Mouse (Mus musculus) spleen, adult 2 months (tissue): ENCODE measurements around the gene Usp24. TPM values are rescaled to one million over a fixed set of nuclear protein-coding genes. Genes with fewer than 3 reads are reported as not detected.
"Not testable (repeated sequence)": the region's sequence is repeated elsewhere in the genome, so short reads cannot be mapped to it uniquely, and the experiment has no call there.

Source experiments
- DNase-seq, 2 experiments: peaks; one replicate each; pipeline versions ENCODE4 v3.0.0 to v3.0.0-alpha.2; 2012 to 2021; ENCODE audit warnings: low spot score in 2 of 2, low read depth in 1 of 2
- H3K27ac ChIP-seq: fragments of 200-500 bp; 2 replicates; pipeline ENCODE4 v1.5.1; 2012; ENCODE audit warnings: low read length, inconsistent platforms; ENCODE audit not compliant: insufficient read depth
- H3K27me3 ChIP-seq: fragments of 200-500 bp; 2 replicates; pipeline ENCODE4 v1.6.1; 2012; ENCODE audit warnings: mild to moderate bottlenecking, moderate library complexity, low read length, inconsistent platforms; ENCODE audit not compliant: control insufficient read depth, insufficient read depth
- H3K36me3 ChIP-seq: fragments of 200-500 bp; 2 replicates; pipeline ENCODE4 v1.6.1; 2012; ENCODE audit warnings: mild to moderate bottlenecking, low read length, inconsistent platforms; ENCODE audit not compliant: control insufficient read depth, insufficient read depth
- H3K4me1 ChIP-seq: fragments of 200-500 bp; 2 replicates; pipeline ENCODE4 v1.6.1; 2011; ENCODE audit warnings: inconsistent platforms; ENCODE audit not compliant: control insufficient read depth, insufficient read depth, insufficient read length
- H3K4me3 ChIP-seq: fragments of 200-500 bp; 2 replicates; pipeline ENCODE4 v1.5.1; 2011; ENCODE audit warnings: mild to moderate bottlenecking, inconsistent platforms; ENCODE audit not compliant: insufficient read depth, insufficient read length; ENCODE audit errors: extremely low read depth
- CTCF ChIP-seq: fragments of 200-500 bp; IDR thresholded peaks from 2 replicates; pipeline ENCODE4 v1.5.1; 2011; ENCODE audit warnings: mild to moderate bottlenecking, inconsistent platforms; ENCODE audit not compliant: insufficient read depth, insufficient read length, insufficient replicate concordance; ENCODE audit errors: extremely low read depth
- POLR2A ChIP-seq: fragments of 200-500 bp; IDR thresholded peaks from 2 replicates; pipeline ENCODE4 v1.6.1; 2011; ENCODE audit warnings: low read depth, low read length, inconsistent platforms
- WGBS: fragments of 180-500 bp; shearing (Covaris S2); methylation state at CpG from one replicate; pipeline ENCODE4 v1.1.7; 2018; 5-methylcytosine and 5-hydroxymethylcytosine counted together
- polyA plus RNA-seq: library from polyadenylated mRNA; depleted of rRNA; stranded (reverse); fragments of >200 nt; gene quantifications from 2 replicates; pipeline ENCODE4 v1.2.3, GENCODE M21; 2012

Usp24 gene
- polyA plus RNA-seq, 1 experiment = 12.1 TPM

- Histone ChIP-seq H3K36me3 (no peaks in the 10 kb centered on the region), H3K27ac (no peak overlapping the region), H3K4me1 (no peaks in the 10 kb centered on the region; the same call in 1 of the 2 replicates), H3K27me3 (no peaks in the 10 kb centered on the region), H3K4me3 (no peak overlapping the region)
- no peak for DNase-seq
- WGBS = 92% methylated on average over 5 of the region's 5 CpGs
- no peak for TF ChIP-seq POLR2A
These were observed 14.4 kb downstream of the Usp24 start for GRCm38 (mm10) chr4:106330371-106330819.

- DNase-seq = no peak
- Histone ChIP-seq H3K27ac (no peak overlapping the region), H3K4me3 (no peak overlapping the region), H3K4me1 (peaks cover 2% of the 10 kb centered on the region; the same call in 1 of the 2 replicates), H3K27me3 (no peaks in the 10 kb centered on the region), H3K36me3 (no peaks in the 10 kb centered on the region)
- TF ChIP-seq CTCF (no peak), POLR2A (no peak)
- 93% methylated on average over 3 of the region's 3 CpGs for WGBS
These were observed 17.1 kb downstream of the Usp24 start for GRCm38 (mm10) chr4:106333071-106333470.

GRCm38 (mm10) chr4:106333584-106333983, 17.6 kb downstream of the Usp24 start:
- no peak for DNase-seq
- no peak for TF ChIP-seq CTCF
- no peaks in the 10 kb centered on the region for H3K36me3 ChIP-seq
- WGBS = 49% methylated on average over 2 of the region's 2 CpGs
- peaks cover 2% of the 10 kb centered on the region; the same call in 1 of the 2 replicates for H3K4me1 ChIP-seq
- H3K4me3 ChIP-seq = no peak overlapping the region
- no peaks in the 10 kb centered on the region for H3K27me3 ChIP-seq
- H3K27ac ChIP-seq = no peak overlapping the region

- Histone ChIP-seq H3K27ac (no peak overlapping the region), H3K4me1 (peaks cover 2% of the 10 kb centered on the region; the same call in 1 of the 2 replicates), H3K4me3 (no peak overlapping the region), H3K27me3 (no peaks in the 10 kb centered on the region), H3K36me3 (no peaks in the 10 kb centered on the region)
- 91% methylated on average over 1 of the region's 1 CpGs for WGBS
- TF ChIP-seq CTCF = no peak
- no peak for TF ChIP-seq POLR2A
- no peak for DNase-seq
These were observed 19.8 kb downstream of the Usp24 start for GRCm38 (mm10) chr4:106335858-106336257.

- Histone ChIP-seq H3K27ac (no peak overlapping the region), H3K4me3 (no peak overlapping the region), H3K36me3 (peaks cover 22% of the 10 kb centered on the region), H3K27me3 (no peaks in the 10 kb centered on the region; the same call in 1 of the 2 replicates), H3K4me1 (no peaks in the 10 kb centered on the region)
- DNase-seq = no peak
- WGBS = 87% methylated on average over 1 of the region's 1 CpGs
- TF ChIP-seq CTCF (no peak), POLR2A (no peak)
These were observed 31.7 kb downstream of the Usp24 start for GRCm38 (mm10) chr4:106347664-106348063.

GRCm38 (mm10) chr4:106355025-106355424, 39.0 kb downstream of the Usp24 start:
- not testable (repeated sequence) for H3K4me1 ChIP-seq, H3K27ac ChIP-seq, H3K4me3 ChIP-seq, H3K27me3 ChIP-seq, DNase-seq
- peaks cover 27% of the 10 kb centered on the region for H3K36me3 ChIP-seq
- 76% methylated on average over 2 of the region's 2 CpGs for WGBS

- Histone ChIP-seq H3K27ac (no peak overlapping the region), H3K4me3 (no peak overlapping the region), H3K27me3 (no peaks in the 10 kb centered on the region), H3K4me1 (no peaks in the 10 kb centered on the region), H3K36me3 (peaks cover 36% of the 10 kb centered on the region)
- 78% methylated on average over 6 of the region's 6 CpGs for WGBS
- TF ChIP-seq POLR2A (no peak), CTCF (no peak)
- no peak for DNase-seq
These were observed 54.0 kb downstream of the Usp24 start for GRCm38 (mm10) chr4:106370013-106370412.
